Mouse (Mus musculus) ES-Bruce4 (cell line): ENCODE data around the gene Aebp1.

Experiments
- CTCF ChIP-seq: IDR thresholded peaks from one replicate; pipeline ENCODE4 v1.8.1; 2011; ENCODE audit warnings: low read depth, low read length
- EP300 ChIP-seq: IDR thresholded peaks from 2 replicates; pipeline ENCODE4 v1.6.1; 2011; ENCODE audit warnings: low read depth, low read length; ENCODE audit not compliant: insufficient read depth
- POLR2A ChIP-seq: IDR thresholded peaks from one replicate; pipeline ENCODE4 v1.8.1; 2011; ENCODE audit warnings: low read length; ENCODE audit not compliant: insufficient read depth

GRCm38 (mm10) chr11:5905778-5906518 lies 44.2 kb downstream of the Aebp1 start:
- no peak for TF ChIP-seq CTCF
- no peak for TF ChIP-seq EP300
- TF ChIP-seq POLR2A, result no peak
